Mouse (Mus musculus) ES-E14 (cell line): ENCODE measurements at regions not wholly inside any gene's neighbourhood (a gene's known extent, or its start where the extent isn't known, plus 50 kb on each side); places are given as distances from the start of the nearest gene placed in this dataset.

Experiments
- CHD2 ChIP-seq: IDR thresholded peaks from 2 replicates; pipeline ENCODE4 v1.6.1; 2014; ENCODE audit warnings: mild to moderate bottlenecking, low read depth, low read length, inconsistent platforms
- HCFC1 ChIP-seq: IDR thresholded peaks from 2 replicates; pipeline ENCODE4 v1.6.1; 2012; ENCODE audit warnings: low read length, inconsistent platforms, borderline replicate concordance; ENCODE audit not compliant: insufficient read depth

- TF ChIP-seq HCFC1: no peak
- no peak for TF ChIP-seq CHD2
Observed at GRCm38 (mm10) chr10:17630861-17631581, 92.0 kb upstream of the Cited2 start.
